Mouse (Mus musculus) forebrain, embryonic 16.5 days (tissue): ENCODE results near the gene Kif14. TPM values are rescaled to one million over a fixed set of nuclear protein-coding genes. Genes with fewer than 3 reads are reported as not detected.
A peak's percentile ranks its signal among the peaks of the same experiment; 100 is the strongest.

Experiments
- ATAC-seq: fragments of 200-750 bp; cut with Nextera tagmentation; 2 replicates; pipeline ENCODE4 v1.8.0; 2017; ENCODE audit warnings: mild to moderate bottlenecking, moderate library complexity
- H3K27ac ChIP-seq: fragments of 300-500 bp; sonication (generic); 2 replicates; pipeline ENCODE4 v1.5.1; 2014; ENCODE audit warnings: low read length, control low read depth
- H3K27me3 ChIP-seq: fragments of 300-500 bp; sonication (generic); replicated peaks from 2 replicates; pipeline ENCODE4 v1.6.1; 2014; ENCODE audit warnings: low read length; ENCODE audit not compliant: control insufficient read depth, insufficient read depth
- H3K36me3 ChIP-seq: fragments of 300-500 bp; sonication (generic); 2 replicates; pipeline ENCODE4 v1.6.1; 2014; ENCODE audit not compliant: control insufficient read depth, insufficient read depth
- H3K4me1 ChIP-seq: fragments of 300-500 bp; sonication (generic); replicated peaks from 2 replicates; pipeline ENCODE4 v1.6.1; 2014; ENCODE audit warnings: low read length; ENCODE audit not compliant: control insufficient read depth, insufficient read depth
- H3K4me2 ChIP-seq: fragments of 300-500 bp; sonication (generic); 2 replicates; pipeline ENCODE4 v1.6.1; 2014; ENCODE audit warnings: mild to moderate bottlenecking, low read length, control low read depth
- H3K4me3 ChIP-seq: fragments of 300-500 bp; sonication (generic); replicated peaks from 2 replicates; pipeline ENCODE4 v1.5.1; 2014; ENCODE audit warnings: mild to moderate bottlenecking, low read length, control low read depth
- H3K9ac ChIP-seq: fragments of 300-500 bp; sonication (generic); replicated peaks from 2 replicates; pipeline ENCODE4 v1.6.1; 2014; ENCODE audit warnings: low read depth, low read length, control low read depth
- H3K9me3 ChIP-seq: fragments of 300-500 bp; sonication (generic); 2 replicates; pipeline ENCODE4 v1.6.1; 2016; ENCODE audit warnings: low read length; ENCODE audit not compliant: control insufficient read depth
- WGBS: fragments of 180-500 bp; shearing (Covaris S2); extraction: QIAGEN DNeasy Blood & Tissue Kit; methylation state at CpG from one replicate; pipeline ENCODE4 v1.1.7; 2014; 5-methylcytosine and 5-hydroxymethylcytosine counted together
- polyA plus RNA-seq: library from polyadenylated mRNA; unstranded; fragments of >200 nt; fragmentation: Nextera tagmentation; extraction: Ambion mirVana; gene quantifications from 2 replicates; pipeline ENCODE4 v1.2.1, GENCODE M21; 2015

Gene Kif14
- polyA plus RNA-seq, 1 experiment from 2014 or later, result 1.7 TPM

DNA sequence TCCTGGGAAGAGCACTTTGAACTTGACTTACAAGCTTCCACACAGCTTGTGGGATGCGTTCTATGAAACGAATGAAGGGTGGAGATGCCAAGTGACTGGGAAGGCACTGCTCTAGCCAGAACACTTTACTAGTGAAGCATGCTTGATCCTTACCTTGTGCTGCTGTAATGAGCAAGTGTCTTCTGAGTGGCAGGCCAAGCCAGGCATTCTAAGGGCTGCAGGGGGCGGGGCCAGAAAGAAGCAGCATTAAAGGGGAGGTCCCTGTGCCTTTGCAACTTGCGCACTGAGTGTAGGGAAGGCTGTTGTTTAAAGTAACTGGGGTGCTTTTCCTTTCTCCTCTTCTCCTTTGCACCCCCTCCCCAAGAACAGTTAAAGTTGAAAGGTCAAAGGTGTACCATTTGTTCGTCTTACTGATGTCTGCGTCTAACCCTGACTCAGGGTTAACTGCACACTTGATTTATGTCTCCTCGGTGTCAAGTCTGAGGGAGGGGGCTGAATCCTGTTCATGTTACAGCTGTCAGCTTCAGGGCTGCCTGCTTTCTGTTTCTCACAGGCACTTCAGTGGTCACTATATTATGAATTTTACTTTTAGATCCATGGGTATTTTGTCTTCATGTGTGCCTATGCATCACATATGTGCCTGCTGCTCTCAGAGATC is 52.7 kb downstream of the Kif14 start:
- no peak for ATAC-seq
- 82% methylated on average over 7 of the region's 7 CpGs for WGBS
- no peak overlapping the region for H3K9ac ChIP-seq
- H3K36me3 ChIP-seq, result no peaks in the 10 kb centered on the region
- no peak overlapping the region for H3K27ac ChIP-seq
- no peaks in the 10 kb centered on the region for H3K4me1 ChIP-seq
- H3K4me2 ChIP-seq, result no peak overlapping the region
- H3K27me3 ChIP-seq, result no peaks in the 10 kb centered on the region
- H3K4me3 ChIP-seq, result no peak overlapping the region
- no peaks in the 10 kb centered on the region for H3K9me3 ChIP-seq

DNA sequence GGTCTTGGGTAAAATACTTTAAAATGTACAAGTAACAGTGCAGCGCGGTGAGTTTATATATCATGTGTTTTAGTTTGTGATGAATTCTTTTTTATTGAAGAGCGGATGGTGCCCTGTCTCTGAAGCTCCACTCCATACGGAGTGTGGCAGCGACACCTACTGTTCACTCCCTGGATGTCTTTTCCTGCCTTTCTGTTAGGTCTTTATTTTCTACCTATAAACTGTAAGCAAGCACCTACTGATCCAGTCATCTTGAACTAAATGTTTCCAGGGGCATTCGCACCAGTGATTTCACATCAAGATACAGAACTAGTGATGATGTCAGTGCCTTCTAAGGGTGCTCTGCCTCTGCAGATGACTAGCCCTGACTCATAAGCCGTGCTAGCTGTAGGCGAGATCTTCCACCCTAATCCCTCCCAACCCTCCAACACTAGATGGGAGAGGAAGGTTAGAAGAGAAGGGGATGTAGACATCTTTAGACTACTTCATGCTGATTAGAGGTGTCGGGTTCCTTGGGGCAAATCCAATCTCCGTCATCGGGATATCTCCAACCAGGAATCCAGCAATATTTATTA is 55.3 kb downstream of the Kif14 start:
- no peak overlapping the region for H3K4me3 ChIP-seq
- no peak overlapping the region for H3K4me2 ChIP-seq
- ATAC-seq, result peak; percentile 31; the same call in 1 of the 2 replicates
- no peaks in the 10 kb centered on the region for H3K9me3 ChIP-seq
- H3K27me3 ChIP-seq, result no peaks in the 10 kb centered on the region
- H3K4me1 ChIP-seq, result no peaks in the 10 kb centered on the region
- H3K9ac ChIP-seq, result no peak overlapping the region
- H3K27ac ChIP-seq, result no peak overlapping the region
- 83% methylated on average over 11 of the region's 11 CpGs for WGBS
- no peaks in the 10 kb centered on the region for H3K36me3 ChIP-seq

DNA sequence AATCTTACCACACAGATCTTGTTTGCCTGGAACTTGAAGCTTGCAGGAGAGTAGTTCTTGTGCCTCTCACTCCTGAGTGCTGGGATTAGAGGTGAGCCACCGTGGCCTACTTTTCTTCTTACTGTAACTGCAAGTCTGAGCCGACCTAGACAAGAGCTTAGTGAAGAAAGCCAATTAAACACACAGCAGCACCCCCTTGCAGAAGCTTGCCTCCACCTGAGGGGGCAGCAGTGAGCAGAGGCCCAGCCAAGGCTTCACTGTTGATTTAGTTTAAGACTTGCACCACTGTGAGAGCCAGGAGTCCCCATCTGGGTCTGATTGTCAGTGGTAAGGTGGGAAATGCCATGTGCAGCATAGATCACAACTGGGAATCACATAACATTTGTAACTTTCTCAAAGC is 58.8 kb downstream of the Kif14 start:
- H3K27ac ChIP-seq, result no peak overlapping the region
- 0 out of 2 replicates have a peak, but pooled peaks have one; percentile 13 for ATAC-seq
- 14% methylated on average over 2 of the region's 2 CpGs for WGBS

DNA sequence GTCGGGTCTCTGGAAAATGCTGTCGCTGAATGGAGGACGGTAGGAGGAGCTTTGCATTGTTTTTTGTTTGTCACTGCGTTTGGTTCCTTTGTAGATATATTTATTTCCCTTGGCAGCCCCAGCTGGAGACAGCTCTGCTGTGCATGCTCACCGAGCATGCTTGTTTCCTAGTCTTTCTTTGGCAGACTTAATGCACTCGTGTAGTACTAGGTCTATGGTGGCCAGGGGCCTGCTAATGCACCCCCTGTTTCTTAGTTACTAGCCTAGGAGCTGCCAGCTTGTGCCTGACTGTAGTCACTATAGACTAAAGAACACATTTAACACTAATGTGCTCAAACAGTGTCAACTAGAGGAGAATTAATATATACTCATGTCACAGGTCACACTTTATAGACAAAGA is 59.7 kb downstream of the Kif14 start:
- H3K4me2 ChIP-seq, result no peak overlapping the region
- no peak overlapping the region for H3K4me3 ChIP-seq
- no peaks in the 10 kb centered on the region for H3K36me3 ChIP-seq
- WGBS, result 57% methylated on average over 6 of the region's 6 CpGs
- no peaks in the 10 kb centered on the region for H3K27me3 ChIP-seq
- H3K9ac ChIP-seq, result no peak overlapping the region
- no peaks in the 10 kb centered on the region for H3K9me3 ChIP-seq
- H3K4me1 ChIP-seq, result no peaks in the 10 kb centered on the region
- no peak for ATAC-seq
- no peak overlapping the region for H3K27ac ChIP-seq

More for the DNA sequence above, 58.8 kb downstream of the Kif14 start:
- H3K4me3 ChIP-seq, result no peak overlapping the region
- no peak overlapping the region for H3K9ac ChIP-seq
- no peaks in the 10 kb centered on the region for H3K27me3 ChIP-seq
- H3K4me1 ChIP-seq, result no peaks in the 10 kb centered on the region
- H3K9me3 ChIP-seq, result no peaks in the 10 kb centered on the region
- no peaks in the 10 kb centered on the region for H3K36me3 ChIP-seq
- no peak overlapping the region for H3K4me2 ChIP-seq

DNA sequence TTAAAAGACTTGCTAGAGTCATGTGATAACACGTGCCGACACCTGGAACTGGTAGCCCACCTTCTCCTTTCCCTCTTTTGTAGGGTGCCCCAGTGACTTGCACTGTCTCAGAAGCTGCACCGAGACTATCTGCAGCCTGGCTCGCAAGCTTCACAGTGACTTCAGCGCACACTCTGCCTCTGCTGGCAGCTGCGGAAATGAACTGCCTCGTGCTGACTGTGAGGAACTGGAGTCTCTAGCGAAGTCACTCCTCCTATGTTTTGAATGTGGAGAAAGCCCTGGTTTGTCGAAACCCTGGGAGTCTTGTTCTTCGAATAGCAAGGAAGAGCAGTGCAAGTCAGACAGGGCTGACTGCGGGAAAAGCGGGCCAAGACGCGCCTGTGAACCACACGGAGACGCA is 61.0 kb downstream of the Kif14 start:
- Histone ChIP-seq H3K36me3 (no peaks in the 10 kb centered on the region), H3K4me1 (no peaks in the 10 kb centered on the region), H3K9me3 (no peaks in the 10 kb centered on the region), H3K27me3 (no peaks in the 10 kb centered on the region), H3K4me3 (no peak overlapping the region), H3K9ac (no peak overlapping the region), H3K4me2 (no peak overlapping the region), H3K27ac (no peak overlapping the region)
- WGBS, result 89% methylated on average over 16 of the region's 16 CpGs
- no peak for ATAC-seq

DNA sequence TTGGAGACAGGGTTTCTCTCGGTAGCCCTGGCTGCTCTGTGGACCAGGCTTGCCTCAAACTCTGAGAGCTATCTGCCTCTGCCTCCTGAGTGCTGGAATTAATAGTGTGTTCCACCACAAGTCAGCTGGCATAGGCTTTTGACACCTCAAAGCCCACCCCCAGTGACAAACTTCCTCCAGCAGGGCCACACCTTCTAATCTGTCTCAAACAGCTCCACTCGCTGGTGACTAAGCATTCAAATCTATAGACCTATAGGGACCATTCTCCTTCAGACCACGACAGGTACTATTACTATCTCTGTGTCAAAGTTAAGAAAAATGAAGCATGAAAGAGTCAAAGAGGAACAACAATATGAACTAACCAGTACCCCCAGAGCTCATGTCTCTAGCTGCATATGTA is 66.4 kb downstream of the Kif14 start:
- Histone ChIP-seq H3K9ac (no peak overlapping the region), H3K27me3 (no peaks in the 10 kb centered on the region), H3K4me3 (no peak overlapping the region), H3K36me3 (no peaks in the 10 kb centered on the region), H3K4me1 (no peaks in the 10 kb centered on the region), H3K9me3 (no peaks in the 10 kb centered on the region), H3K27ac (no peak overlapping the region), H3K4me2 (no peak overlapping the region)
- WGBS, result 92% methylated on average over 3 of the region's 3 CpGs
- no peak for ATAC-seq

DNA sequence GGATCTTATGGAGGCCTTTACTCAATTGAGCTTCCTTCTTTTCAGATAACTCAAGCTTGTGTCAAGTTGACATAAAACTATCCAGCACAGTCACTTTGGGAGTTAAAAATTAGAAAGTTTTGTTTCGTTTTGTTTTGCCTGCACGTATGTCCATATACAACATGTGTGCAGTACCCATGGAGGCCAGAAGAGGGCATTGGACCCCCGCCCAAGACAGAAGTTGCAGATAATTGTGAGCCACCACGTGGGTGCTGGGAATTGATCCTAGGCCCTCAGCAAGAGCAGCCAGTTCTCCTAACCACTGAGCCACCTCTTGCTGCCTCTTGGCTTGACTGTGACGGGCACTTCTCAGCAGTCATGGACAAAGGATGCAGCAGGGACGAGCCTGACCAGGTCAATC is 70.8 kb downstream of the Kif14 start:
- WGBS, result 92% methylated on average over 6 of the region's 6 CpGs
- Histone ChIP-seq H3K4me2 (no peak overlapping the region), H3K27ac (no peak overlapping the region), H3K36me3 (no peaks in the 10 kb centered on the region), H3K9me3 (no peaks in the 10 kb centered on the region), H3K4me3 (no peak overlapping the region), H3K27me3 (no peaks in the 10 kb centered on the region), H3K9ac (no peak overlapping the region), H3K4me1 (no peaks in the 10 kb centered on the region)
- ATAC-seq, result no peak

DNA sequence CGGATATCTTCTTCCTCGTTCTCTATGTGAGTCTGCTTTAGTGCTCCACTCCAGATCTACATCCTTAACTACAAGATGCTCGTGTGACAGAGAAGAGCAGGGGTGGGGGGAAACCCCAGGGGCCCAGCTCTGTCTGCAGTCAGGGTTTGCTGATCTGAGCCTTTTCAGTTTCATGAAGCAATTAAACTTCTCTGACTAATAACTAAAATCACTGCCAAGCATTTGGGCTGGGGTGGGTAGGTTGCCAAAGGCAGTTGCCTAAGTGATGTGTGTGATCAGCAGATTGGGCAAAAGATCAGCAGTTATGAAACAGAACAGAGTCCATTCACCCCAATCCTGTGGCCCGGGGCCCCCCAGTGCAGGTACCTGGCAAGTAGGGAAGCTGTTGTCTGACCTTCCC is 72.1 kb downstream of the Kif14 start:
- Histone ChIP-seq H3K27ac (no peak overlapping the region), H3K4me1 (no peaks in the 10 kb centered on the region), H3K36me3 (no peaks in the 10 kb centered on the region), H3K4me2 (no peak overlapping the region), H3K4me3 (no peak overlapping the region), H3K9ac (no peak overlapping the region), H3K9me3 (no peaks in the 10 kb centered on the region), H3K27me3 (no peaks in the 10 kb centered on the region)
- ATAC-seq, result no peak
- 78% methylated on average over 4 of the region's 4 CpGs for WGBS

DNA sequence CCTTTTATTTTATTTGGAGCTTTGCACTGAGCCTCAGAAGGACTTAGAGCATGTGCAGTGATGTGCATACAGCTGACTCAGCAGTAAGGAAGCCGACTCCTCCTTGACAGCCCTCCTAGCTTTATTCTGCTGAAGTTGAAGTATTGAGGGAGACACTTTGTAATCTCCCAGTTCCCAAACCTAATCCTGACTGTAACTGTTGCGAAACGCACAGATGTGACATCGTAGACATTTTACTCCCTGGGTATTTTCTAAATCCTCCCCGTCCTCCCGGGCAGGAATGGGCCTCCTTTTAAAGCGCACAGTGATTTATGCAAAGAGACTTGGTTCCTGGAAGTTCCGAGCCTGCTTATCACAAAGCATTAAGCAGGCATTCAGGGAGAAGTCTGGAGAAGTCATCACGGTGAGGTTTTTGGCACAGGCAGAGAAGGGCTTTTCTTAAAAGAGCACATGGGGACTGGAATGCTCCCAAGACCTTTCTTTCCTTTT is 74.3 kb downstream of the Kif14 start:
- Histone ChIP-seq H3K4me2 (no peak overlapping the region), H3K9ac (no peak overlapping the region), H3K4me1 (no peaks in the 10 kb centered on the region), H3K27me3 (no peaks in the 10 kb centered on the region), H3K36me3 (no peaks in the 10 kb centered on the region), H3K9me3 (no peaks in the 10 kb centered on the region), H3K4me3 (no peak overlapping the region), H3K27ac (no peak overlapping the region)
- WGBS, result 41% methylated on average over 9 of the region's 9 CpGs
- no peak for ATAC-seq
